Mouse (Mus musculus): ENCODE data around the gene Pknox2.

The Pknox2 gene

DNA sequence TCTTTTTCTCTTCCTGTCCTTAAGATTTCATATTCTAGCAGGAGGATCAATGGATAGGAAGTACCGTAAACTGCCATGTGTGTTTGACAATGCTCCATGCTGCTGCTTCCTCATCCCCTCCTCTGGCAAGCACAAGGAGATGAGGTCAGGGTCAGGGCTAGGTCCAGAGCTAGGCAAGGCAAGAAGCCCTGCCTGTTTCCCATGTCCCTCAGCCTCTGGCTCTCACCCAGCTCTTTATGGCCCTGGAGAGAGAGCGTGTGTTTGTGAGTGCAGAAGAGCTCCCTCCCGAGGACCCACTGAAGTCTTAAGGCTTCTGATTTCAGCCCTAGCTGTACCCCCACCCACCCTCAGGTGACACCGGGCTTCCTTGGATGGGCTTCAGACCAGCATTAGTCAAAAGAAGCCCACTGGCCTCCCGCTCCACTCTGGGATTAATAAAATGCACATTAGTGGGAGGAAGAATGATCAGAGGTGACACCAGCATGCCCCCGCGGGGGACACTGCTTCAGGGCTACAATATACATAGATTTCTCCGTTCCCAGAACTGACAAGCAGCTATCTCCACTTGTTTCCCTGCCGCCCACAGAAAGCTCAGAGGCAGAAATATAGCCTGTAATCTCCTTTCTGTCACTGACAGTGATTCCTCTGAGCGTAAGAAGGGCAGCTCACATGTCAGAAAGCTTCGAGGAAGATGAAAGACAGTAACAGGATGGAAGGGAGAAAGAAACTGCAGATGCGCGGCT lies 156.4 kb downstream of the Pknox2 start:
- DNase-seq (ENCODE audit: low spot score): no peak

GRCm38 (mm10) chr9:36989991-36990390 lies 157.2 kb downstream of the Pknox2 start:
- DNase-seq (ENCODE audit: low spot score): no peak

GRCm38 (mm10) chr9:36985233-36985632 lies 162.0 kb downstream of the Pknox2 start:
- DNase-seq (ENCODE audit: low spot score): no peak

- DNase-seq (ENCODE audit: low spot score): no peak
Measured at GRCm38 (mm10) chr9:36976596-36977362, 170.4 kb downstream of the Pknox2 start.

GRCm38 (mm10) chr9:36973486-36974227 lies 173.6 kb downstream of the Pknox2 start:
- DNase-seq (ENCODE audit: low spot score): no peak

- no peak for DNase-seq (ENCODE audit: low spot score)
Measured at GRCm38 (mm10) chr9:36972089-36972488, 175.1 kb downstream of the Pknox2 start.

GRCm38 (mm10) chr9:36971066-36971465 lies 176.1 kb downstream of the Pknox2 start:
- DNase-seq (ENCODE audit: low spot score): no peak

- DNase-seq (ENCODE audit: low spot score): peak; percentile 34
Measured at GRCm38 (mm10) chr9:36970651-36971050, 176.6 kb downstream of the Pknox2 start.

DNA sequence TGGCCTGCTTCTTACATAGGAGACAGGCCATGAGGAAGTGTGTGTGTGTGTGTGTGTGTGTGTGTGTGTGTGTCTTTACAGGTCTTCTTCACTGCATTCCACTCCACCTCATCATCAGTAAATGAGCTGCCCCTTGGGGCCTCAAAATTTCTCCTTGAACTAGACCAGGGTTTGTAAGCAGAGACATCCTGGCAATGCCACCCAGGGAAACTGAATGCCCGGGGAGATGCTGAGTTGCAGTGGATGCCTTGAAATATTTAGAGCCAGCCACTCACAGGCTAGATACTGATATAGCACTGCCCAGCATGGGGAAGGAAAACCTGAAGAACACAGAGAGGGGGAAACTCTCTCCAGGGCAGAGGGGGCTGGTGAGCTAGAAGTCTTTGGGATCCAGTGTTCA lies 178.1 kb downstream of the Pknox2 start:
- no peak for DNase-seq (ENCODE audit: low spot score)

GRCm38 (mm10) chr9:36968713-36969112 lies 178.5 kb downstream of the Pknox2 start:
- DNase-seq (ENCODE audit: low spot score): peak; percentile 23

- DNase-seq (ENCODE audit: low spot score): no peak
Measured at GRCm38 (mm10) chr9:36968236-36968635, 179.0 kb downstream of the Pknox2 start.

DNA sequence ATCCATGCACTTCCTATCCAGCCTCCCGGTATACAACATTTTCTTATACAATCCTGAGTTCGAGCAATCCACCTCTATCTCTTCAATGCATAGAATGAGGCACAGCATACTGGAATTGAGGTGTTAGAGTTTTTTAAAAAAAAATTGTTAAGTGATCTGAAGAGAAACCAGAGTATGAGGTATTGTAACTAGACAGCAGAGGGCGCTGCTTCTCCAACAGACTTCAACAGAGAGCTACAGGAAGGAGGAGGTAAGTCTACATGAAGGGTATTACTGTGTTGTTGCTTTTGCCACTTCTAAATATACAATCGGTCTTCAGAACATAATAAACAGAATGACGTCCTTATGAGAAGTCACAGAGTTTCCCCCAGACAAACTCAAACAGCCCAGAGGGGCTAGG lies 181.5 kb downstream of the Pknox2 start:
- peak; percentile 12 for DNase-seq (ENCODE audit: low spot score)

- DNase-seq (ENCODE audit: low spot score): no peak
Measured at GRCm38 (mm10) chr9:36964230-36964629, 183.0 kb downstream of the Pknox2 start.

GRCm38 (mm10) chr9:36963512-36963911 lies 183.7 kb downstream of the Pknox2 start:
- no peak for DNase-seq (ENCODE audit: low spot score)

GRCm38 (mm10) chr9:36961874-36962273 lies 185.3 kb downstream of the Pknox2 start:
- no peak for DNase-seq (ENCODE audit: low spot score)

- no peak for DNase-seq (ENCODE audit: low spot score)
Measured at GRCm38 (mm10) chr9:36961153-36961552, 186.1 kb downstream of the Pknox2 start.

DNA sequence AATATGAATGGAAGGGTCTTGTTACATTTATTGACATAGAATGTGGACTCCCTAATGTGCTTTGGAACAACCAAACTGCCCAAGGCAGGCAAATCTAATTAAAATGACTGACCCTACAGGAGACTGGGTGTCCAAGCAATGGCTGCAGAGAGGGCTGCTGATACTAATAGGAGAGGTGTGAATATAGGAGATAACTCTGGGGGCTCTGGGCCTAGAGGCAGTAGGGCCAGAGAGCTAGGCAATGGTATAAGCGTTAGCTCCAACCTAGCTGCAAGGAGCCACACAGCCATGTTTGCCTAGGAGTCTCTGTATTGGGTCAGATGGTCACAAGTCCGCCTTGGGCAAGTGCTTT lies 196.1 kb downstream of the Pknox2 start:
- DNase-seq (ENCODE audit: low spot score): no peak

DNA sequence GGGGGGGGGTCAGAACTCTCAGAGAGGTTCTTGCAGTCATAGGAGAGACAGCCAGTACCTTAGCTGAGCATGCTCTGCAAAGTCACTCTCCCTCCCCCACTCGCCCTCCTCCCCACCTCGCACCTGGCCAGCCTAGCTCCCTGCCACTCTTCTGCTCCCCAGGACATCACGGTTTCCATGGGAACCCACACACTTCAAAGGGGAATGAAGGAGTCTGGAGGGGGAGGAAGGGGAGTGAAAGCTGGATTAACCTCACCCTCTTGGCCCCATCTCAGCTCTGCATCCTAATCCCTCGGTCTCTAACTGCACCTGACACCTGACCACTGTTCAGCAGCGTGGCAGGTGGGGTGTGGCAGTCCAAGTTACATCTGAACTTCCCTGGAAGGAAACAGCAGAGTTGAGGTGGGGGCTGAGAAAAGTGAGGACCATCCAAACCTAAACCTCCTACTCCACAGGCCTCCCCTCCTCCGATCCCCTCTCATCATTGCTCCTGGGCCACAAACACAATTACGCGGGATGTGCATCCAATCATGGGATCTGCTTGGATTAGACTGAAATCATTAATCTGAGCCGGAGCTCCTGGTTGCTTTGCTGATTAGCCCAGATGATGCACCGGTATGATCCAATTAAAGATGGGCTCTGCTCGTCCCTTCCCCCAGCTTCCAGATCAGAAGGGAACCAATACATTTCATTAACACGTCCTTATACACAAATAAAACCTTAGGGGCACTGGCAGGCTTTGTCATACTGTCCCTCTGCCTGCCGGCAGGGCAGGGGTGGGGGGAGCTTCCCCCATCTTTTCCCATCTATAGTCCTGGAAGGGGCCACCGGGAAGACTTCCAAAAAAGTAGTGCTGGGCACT lies 196.7 kb downstream of the Pknox2 start:
- no peak for DNase-seq (ENCODE audit: low spot score)

- DNase-seq (ENCODE audit: low spot score): no peak
Measured at GRCm38 (mm10) chr9:36948181-36948580, 199.0 kb downstream of the Pknox2 start.

- no peak for DNase-seq (ENCODE audit: low spot score)
Measured at GRCm38 (mm10) chr9:36947056-36947694, 200.0 kb downstream of the Pknox2 start.

DNA sequence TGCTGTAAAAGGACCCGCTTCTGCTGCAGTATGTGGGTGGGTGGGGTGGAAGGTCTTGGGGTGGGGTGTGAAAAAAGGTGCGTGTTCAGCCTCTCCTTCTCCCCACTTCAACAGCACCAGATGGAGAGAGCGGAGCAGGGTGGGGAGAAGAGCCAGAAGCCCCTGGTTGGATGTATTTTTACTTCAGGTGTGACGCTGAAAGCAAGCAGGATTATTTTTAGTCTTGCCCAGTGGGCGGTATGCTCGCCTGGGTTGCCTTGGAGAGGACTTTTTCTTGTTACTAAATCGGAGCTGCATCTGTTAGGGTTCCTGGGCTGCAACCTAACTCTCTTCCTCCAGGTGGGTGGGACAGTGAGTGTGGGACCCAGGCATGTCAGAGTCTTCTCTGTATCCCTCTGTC lies 202.4 kb downstream of the Pknox2 start:
- no peak for DNase-seq (ENCODE audit: low spot score)
